Mouse (Mus musculus): ENCODE data around the gene Dnajc28.

Dnajc28 gene

GRCm38 (mm10) chr16:91588703-91589102 lies 30.1 kb downstream of the Dnajc28 start:
- no peak for DNase-seq (ENCODE audit: low read depth)

GRCm38 (mm10) chr16:91587730-91588453 lies 30.9 kb downstream of the Dnajc28 start:
- DNase-seq (ENCODE audit: low read depth): no peak

DNA sequence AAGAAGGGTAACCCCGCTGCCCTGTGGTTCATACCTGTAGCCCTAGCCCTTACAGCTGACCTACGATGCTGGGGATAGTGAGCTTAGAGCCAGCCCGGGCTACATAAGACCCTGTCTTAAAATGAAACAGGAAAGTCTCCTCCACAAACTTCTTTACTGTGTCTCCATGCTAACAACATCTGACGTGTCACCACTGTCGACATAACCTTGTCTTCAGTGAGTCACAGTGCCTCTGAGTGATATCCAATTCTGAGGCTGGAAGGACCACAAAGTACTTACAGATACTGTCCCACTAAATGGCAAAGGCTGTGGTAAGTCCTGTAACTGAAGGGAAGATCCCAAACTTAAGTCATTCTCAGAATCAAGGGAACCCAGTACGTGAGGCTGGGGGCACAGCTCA lies 32.6 kb downstream of the Dnajc28 start:
- DNase-seq (ENCODE audit: low read depth): no peak

DNA sequence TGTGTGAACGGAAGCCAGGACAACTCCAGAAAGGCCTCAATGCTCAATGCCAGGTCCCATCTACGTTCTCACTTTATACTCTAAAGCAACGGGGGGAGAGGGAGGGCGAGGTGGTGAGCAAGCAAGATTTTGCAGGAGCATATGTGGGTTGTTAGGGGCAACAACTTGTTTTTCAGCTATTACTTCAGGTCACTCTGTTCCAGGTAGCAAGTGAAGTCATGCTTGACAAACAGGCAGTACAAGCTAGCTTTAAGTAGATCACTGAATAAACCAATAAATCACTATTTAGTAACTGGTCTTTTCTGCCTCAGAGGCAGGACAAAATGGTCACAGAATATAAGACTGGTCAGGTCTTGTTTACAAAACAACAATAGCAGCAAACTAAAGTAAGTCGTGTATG lies 33.2 kb downstream of the Dnajc28 start:
- no peak for DNase-seq (ENCODE audit: low read depth)

- DNase-seq (ENCODE audit: low read depth): peak; percentile 56
Measured at GRCm38 (mm10) chr16:91582307-91582706, 36.5 kb downstream of the Dnajc28 start.

DNA sequence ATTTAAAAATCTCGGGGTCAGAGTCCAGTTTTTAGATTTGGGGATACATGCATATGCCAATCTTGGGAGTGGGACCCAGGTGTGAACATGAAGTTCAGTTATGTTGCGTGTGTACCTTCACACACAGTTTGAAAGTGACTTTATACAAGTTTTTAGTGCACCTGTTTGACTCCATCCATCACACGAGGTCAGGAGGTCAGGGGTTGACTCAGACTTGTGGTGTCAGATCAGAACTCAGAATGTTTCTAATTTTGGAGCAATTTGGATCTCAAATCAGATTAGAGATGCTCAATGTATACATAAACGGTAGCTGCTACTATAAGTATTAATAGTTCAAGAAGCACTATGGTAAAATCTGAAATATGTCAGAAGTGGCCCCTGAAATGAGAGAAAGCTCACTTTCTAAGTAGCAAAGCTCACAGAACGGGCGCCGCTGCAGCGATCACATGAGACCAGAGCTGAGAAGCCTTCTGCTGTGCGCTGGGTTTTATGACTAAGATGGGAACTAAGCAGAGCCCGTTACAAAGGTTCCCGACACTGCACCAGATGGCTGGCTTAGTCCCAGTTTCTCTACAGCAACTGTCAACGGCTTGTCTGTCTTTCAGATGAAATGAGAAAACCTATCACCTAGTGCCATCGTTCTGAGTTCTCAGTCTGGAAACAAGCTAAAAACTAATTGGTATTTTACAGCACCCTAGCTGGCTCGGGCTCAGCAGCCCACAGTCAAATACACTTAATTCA lies 39.7 kb downstream of the Dnajc28 start:
- DNase-seq (ENCODE audit: low read depth): no peak

DNA sequence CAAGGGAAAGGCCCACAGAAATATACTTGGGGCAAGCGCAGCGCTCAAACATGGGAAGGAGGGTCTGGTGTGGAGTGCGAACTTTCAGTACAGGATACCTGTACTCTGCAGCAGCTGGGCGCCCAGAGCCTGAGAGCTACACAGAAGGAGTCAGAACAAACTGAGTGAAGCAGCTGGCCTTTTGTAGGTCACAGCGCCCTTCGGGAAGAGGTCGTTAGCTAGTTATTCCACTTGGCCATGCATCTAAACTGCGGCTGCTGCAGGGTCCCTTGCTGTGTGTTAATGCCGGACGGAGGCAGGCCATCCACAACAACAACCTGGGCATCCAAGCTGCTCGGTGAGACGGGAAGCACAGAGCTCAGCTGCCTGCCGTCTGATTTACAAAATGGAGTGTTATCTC lies 43.7 kb downstream of the Dnajc28 start:
- DNase-seq (ENCODE audit: low read depth): no peak

- DNase-seq (ENCODE audit: low read depth): no peak
Measured at GRCm38 (mm10) chr16:91571105-91571504, 47.7 kb downstream of the Dnajc28 start.

GRCm38 (mm10) chr16:91568960-91569359 lies 49.9 kb downstream of the Dnajc28 start:
- DNase-seq (ENCODE audit: low read depth): no peak

- no peak for DNase-seq (ENCODE audit: low read depth)
Measured at GRCm38 (mm10) chr16:91566002-91566401, 52.8 kb downstream of the Dnajc28 start.

DNA sequence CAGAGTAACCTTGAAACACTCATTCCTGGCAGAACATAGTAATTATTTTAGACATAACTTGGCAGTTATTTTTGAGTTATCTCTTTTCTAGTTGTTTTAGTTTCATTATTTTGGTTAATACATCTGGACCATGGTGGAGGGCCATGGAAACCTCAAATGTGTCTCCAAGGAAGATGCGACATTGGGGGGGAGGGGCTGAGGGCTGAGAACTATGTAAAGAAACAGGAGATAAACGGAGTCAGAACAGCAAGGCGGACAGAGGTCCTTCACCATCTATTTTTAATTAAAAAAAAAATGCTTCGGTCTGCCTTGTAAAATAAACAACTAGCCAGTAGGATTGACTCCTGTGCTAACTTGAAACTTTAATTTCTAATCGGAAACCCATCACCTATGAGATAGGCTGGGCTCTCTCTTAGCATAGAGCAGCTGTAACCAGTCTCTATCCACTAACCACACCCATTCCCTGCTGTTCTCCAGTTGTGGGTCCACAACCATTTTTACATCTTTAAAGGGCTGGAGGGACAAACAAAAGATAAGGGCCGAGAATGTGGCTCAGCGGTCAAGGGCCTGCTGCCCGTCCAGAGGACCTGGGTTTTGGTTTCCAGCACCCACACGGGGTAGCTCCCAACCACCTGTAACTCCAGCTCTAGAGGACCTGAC lies 53.4 kb downstream of the Dnajc28 start:
- no peak for DNase-seq (ENCODE audit: low read depth)

DNA sequence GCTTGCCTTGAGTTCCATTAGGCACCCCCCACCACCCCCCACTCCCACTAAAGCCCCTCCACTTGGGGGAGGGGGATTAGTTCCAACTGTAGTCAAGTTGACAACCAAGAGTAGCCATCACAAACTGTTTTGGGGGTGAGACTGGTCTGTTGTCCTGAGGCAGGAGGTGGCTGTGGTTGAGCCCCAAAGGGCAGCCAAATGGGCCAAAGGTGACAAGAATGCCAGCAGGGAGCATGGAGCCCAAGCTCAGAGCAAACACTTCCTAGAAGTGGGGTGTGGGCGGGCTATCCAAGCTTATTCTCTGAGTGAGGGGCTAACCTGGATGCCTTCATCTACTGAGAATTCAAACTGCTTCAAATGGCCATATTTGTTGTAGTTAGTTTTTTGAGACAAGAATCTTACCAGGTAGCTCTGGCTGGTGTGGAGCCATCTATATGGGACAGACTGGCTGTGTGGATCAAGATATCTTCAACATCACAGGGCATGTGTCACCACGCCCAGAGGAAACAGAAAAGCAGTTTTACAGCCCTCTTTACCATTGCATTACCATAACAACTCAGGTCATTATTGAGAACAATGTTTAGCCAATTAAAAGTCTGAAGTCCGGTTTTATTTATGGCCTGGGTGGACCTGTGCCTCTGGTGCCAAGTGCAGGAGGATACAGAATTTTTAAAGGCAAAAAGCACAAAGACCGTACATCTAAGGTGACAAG lies 54.1 kb downstream of the Dnajc28 start:
- DNase-seq (ENCODE audit: low read depth): no peak
